Mouse (Mus musculus): ENCODE measurements around the gene Traf2.

Traf2 gene

GRCm38 (mm10) chr2:25541644-25542367, 4.9 kb downstream of the Traf2 start:
- DNase-seq = no peak

DNA sequence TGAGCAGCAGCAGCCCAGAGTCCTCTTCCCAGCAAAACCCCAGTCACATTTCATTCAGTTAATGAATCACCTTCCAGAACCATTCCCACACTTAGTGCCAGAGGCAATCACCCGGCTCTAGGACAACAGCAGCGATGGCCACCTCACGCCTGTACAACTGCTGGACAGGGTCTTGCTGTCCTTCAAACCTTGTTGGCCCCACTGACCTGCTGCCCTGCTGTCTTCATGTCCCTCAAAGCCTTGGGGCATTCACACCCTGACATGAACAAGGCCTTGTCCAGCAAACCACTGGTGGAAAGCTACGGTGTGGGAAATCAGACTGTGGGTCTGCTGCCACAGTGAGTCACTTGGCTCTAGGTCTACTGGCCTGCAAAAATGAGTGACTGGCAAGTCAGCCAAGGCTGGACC, 6.2 kb downstream of the Traf2 start:
- DNase-seq = peak; percentile 42 to 63

GRCm38 (mm10) chr2:25536531-25536930, 10.2 kb downstream of the Traf2 start:
- DNase-seq = no peak

DNA sequence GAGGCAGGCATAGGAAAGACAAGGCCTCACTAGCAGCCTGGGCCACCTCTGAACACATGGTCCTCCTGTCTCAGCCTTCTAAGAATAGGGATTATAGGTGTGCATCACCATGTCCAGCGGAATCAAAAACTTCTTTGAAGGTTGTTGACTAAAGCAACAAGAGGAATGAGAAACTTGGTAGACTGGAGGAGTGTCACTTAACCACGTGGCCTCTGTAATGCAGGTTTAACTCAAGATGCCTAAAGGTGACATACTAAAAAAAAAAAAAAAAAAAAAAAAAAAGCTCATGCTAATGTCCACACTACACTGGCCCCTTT, 11.9 kb downstream of the Traf2 start:
- DNase-seq = no peak

DNA sequence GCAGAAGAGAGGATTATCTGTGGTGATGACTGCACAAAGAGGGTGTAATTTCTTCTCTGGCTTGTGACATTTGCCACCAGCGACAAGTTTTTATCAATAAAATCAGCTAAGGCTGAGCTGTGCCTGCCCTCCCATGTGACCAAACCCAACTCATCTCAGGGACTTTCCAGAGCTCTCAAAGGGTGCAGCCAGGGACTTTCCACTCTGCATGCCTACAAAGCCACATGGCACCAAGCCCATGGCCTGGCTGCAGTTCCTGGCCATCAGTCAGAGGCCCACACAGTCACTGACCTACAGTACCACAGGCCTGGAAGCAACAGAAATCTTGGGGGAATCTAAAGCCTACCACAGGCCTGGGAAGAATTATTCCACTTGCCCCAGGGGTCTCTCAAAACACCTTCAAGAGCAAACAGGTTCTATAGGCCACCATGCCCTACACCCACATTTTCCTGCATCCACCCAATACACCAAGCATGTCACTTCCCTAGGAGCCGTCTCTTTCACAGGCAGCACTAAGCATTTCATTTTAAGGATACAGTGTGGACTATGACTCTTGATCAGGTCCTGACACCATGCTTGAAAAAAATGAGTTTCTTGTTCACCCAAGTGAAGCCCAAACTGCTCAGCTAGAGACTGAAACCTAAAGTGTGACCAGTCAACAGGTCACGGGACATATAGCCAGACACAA, 12.4 kb downstream of the Traf2 start:
- peak; percentile 79 to 85 for DNase-seq

DNA sequence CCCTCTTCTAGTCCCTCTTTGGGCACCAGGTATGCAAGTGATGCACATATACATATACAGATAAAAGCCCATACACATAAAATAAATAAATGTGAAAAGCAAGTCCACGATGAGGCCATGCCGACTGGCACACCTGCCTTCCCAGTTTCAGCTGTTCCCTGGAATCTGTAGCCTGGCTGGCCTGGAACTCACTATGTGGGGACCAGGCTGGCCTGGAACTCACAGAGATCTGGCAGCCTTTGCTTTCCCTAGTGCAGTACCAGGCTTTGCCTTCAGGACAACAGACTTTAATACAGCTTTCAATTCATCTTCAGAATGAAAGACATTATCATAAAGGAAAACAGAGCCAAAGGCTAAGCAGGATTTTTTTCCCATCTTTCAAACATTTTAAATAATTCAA, 13.0 kb downstream of the Traf2 start:
- no peak for DNase-seq

- DNase-seq = no peak
Measured at GRCm38 (mm10) chr2:25526510-25527302, 20.0 kb downstream of the Traf2 start.

DNA sequence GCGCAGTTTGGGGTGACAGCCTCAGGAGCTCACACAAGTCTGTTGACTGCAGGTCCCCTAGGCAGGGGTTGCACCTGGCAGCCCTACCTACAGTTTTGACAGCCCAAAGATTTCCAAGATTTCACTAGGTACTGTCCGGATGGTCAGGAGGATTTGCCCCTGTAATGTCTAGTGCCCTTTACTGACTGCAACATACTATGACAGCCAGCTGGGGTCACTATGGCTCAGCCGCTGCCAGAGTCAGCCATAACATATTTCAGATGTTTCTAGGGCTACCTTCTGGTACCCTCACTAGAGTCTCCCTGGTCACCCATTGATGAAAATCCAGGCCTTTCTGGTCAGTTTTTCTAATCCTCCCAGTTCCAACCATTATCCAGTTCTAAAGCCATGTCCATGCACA, 36.8 kb downstream of the Traf2 start:
- no peak for DNase-seq

- DNase-seq = peak in 1 of 2 experiments; percentile 25
Measured at GRCm38 (mm10) chr2:25506964-25507363, 39.8 kb downstream of the Traf2 start.

DNA sequence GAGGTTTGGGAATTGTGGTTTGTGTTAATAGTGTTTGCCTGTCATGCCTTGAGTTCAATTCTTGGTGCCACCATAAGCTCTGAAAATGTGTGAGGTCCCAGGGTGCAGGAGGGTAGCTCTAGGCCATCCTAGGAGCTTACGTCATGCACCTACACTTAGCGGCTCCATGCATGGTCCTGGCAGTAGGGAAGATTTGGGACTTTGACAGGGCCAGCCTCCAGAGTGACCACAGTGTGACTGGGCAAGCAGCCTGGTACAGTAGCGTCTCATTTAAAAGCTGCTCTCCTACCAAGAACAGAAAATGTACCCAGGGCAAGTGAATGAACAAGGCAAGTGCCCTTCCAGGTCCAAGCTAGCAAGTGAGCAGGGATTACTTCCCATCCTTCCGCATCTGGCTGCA, 40.9 kb downstream of the Traf2 start:
- DNase-seq = no peak

DNA sequence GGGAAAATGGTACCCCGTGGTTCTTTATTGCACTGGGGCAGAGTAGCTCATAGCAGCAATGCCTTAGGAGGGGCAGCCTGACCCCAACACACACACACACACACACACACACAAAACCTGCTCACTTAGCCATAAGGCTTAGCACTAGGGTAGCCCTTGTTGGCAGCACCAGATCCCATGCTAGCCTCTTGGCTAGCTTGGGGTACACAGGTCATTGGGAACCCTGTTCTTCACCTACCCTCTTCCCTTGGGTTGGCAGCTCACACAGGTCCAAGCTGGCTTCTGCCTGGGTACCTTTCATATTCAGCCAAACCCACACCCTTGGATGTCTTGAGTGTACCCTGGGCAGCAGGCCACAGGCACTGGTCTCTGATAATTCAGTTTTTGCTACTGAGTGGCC, 41.7 kb downstream of the Traf2 start:
- no peak for DNase-seq

DNA sequence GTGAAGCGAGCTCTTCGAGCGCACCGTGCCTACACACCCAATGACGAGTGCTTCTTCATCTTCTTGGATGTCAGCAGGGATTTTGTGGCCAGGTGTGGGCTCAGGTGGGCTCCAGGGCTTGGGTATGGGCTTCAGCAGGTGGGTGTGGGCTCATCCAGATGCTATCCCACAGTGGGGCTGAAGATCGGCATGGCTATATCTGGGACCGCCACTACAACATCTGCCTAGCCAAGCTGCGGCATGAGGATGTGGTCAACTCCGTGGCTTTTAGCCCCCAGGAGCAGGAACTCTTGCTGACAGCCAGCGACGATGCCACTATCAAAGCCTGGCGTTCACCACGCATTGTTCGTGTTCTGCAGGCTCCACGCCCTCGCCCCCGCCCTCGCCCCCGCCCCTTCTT, 42.2 kb downstream of the Traf2 start:
- DNase-seq = no peak

DNA sequence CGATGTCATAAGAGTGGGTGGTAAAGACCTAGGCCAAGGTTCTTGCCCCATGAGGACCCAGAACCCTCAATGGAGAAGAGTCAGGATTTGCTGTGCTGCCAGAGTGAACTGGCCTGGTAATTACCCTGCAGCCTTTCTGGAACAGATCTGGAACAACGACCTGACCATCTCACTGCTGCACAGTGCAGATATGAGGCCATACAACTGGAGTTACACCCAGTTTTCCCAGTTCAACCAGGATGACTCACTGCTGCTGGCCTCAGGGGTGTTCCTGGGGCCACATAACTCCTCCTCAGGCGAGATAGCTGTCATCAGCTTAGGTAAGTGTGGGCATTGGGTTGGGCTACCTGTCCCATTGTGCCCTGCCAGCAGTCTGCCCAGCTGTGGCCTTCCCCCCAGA, 44.0 kb downstream of the Traf2 start:
- DNase-seq = no peak

GRCm38 (mm10) chr2:25501593-25502486, 44.9 kb downstream of the Traf2 start, which contains the start of gene C8g:
TSS of gene C8g (minus strand) at chr2:25501719.
- DNase-seq = no peak

- DNase-seq = peak; percentile 83
Measured at GRCm38 (mm10) chr2:25500576-25501405, 45.9 kb downstream of the Traf2 start, which contains the start of gene Fbxw5. TSS of gene Fbxw5 (plus strand) at chr2:25500750.

DNA sequence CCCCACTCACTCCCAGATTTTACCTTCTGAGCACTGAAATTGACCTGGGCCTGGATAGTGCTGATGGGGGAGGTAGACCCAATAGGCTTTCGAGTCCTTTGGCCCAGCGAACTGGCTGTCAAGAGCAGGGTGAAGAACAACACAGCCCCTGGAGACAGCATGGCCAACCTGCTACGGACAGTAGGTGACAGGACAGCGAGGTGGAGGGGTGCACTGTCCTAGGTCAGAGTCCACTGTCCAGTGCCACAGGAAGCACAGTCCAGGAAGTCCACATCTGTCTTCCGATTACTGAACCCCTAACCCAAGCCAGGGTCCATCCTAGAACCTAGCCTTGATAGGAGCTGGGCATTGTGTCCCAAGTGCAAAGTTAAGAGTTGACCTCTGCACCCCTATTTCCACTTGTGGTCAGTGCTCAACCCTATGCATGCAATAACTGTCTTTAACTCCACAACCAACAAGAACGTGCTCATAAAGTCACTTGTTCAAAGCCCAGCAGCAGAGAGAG, 46.6 kb downstream of the Traf2 start:
- DNase-seq = peak in 1 of 2 experiments; percentile 42

GRCm38 (mm10) chr2:25498622-25499478, 47.9 kb downstream of the Traf2 start:
- no peak for DNase-seq

- no peak for DNase-seq
Measured at GRCm38 (mm10) chr2:25497846-25498575, 48.7 kb downstream of the Traf2 start.

DNA sequence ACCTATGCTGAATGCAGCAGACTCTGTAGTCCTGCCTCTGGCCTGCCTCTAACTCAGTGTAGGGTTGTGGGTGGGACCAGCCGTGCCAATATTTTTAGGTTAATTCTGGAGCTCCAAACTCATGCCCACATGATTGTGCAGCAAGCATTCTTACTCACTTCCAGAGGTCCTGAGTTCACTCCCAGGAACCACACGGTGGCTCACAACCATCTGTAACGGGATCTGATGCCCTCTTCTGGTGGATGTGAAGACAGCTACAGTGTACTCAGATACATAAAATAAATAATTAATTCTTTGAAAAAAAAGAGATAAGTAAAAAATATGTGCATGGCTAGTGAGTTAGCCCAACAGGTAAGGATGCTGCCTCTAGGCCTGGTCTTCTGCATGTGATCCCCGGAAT, 50.3 kb downstream of the Traf2 start:
- DNase-seq = peak; percentile 32 to 43

- no peak for DNase-seq
Measured at GRCm38 (mm10) chr2:25493476-25493961, 53.2 kb downstream of the Traf2 start, which contains the start of gene Lcn12. TSS of gene Lcn12 (minus strand) at chr2:25493911.
